Mouse (Mus musculus) testis, adult 2 months (tissue): ENCODE data around the gene Polg.

Experiments used
- CTCF ChIP-seq: fragments of 200-500 bp; IDR thresholded peaks from 2 replicates; pipeline ENCODE4 v1.5.1; 2012; ENCODE audit warnings: low read depth, mild to moderate bottlenecking, inconsistent platforms, low read length, moderate library complexity; ENCODE audit not compliant: control insufficient read depth, insufficient read depth, insufficient replicate concordance
- POLR2A ChIP-seq: fragments of 200-500 bp; IDR thresholded peaks from 2 replicates; pipeline ENCODE4 v1.6.1; 2012; ENCODE audit warnings: low read depth, mild to moderate bottlenecking, inconsistent platforms, low read length, moderate library complexity; ENCODE audit not compliant: control insufficient read depth

- TF ChIP-seq CTCF: no peak
- TF ChIP-seq POLR2A: no peak
Observed at GRCm38 (mm10) chr7:79509710-79510109, 43.5 kb upstream of the Polg start.
